Comparison of ENCODE assay signal across 8 mouse cellular contexts in genomic region chr11:43682415-43683217, GRCm38 (mm10). TPM values are rescaled to one million over a fixed set of nuclear protein-coding genes. Genes with fewer than 3 reads are reported as not detected.
A peak's percentile ranks its signal among the peaks of the same experiment; 100 is the strongest.
DNase-seq lines count a peak whose midpoint lies in the region; ATAC-seq lines count a peak whose summit lies in the region.

No protein-coding gene starts in this region.

- ATAC-seq in frontal cortex, adult (ENCODE audit: low TSS enrichment) = peak; percentile 63
- peak; percentile 53 for ATAC-seq in hindbrain, embryonic 11.5 days (ENCODE audit: low FRiP score)

- no peaks in the 10 kb centered on the region for H3K9me3 ChIP-seq in hindbrain, embryonic 11.5 days (ENCODE audit: control insufficient read depth, low read length)

- peak overlapping the region; percentile 95 for H3K27ac ChIP-seq in hindbrain, embryonic 11.5 days (ENCODE audit: low read depth, low read length)

- H3K36me3 ChIP-seq in hindbrain, embryonic 11.5 days (ENCODE audit: control insufficient read depth, insufficient read depth, low read length) = no peaks in the 10 kb centered on the region

- peak; percentile 73 for DNase-seq in NIH3T3 (ENCODE audit: low read depth)
- peak; percentile 73 for DNase-seq in cerebellum, adult 8-10 months
- DNase-seq in hindbrain, embryonic 11.5 days (ENCODE audit: low spot score) = peak; percentile 64
- peak; percentile 58 to 60 for DNase-seq in layer of hippocampus, postnatal 25 days (ENCODE audit: extremely low spot score in 1 of 2, low spot score in 1 of 2)
- DNase-seq in lung, postnatal 14 days = peak; percentile 65
- peak; percentile 36 for DNase-seq in retina, postnatal 7 days (ENCODE audit: low read depth, low spot score)
- DNase-seq in urinary bladder, postnatal 10 days (ENCODE audit: low spot score) = peak; percentile 14

- 4% methylated on average over 28 of the region's 72 CpGs for WGBS in hindbrain, embryonic 11.5 days

- H3K4me2 ChIP-seq in hindbrain, embryonic 11.5 days (replicated peaks; ENCODE audit: low read depth, low read length) = peak overlapping the region; percentile 57

- H3K4me3 ChIP-seq in hindbrain, embryonic 11.5 days (ENCODE audit: low read depth, low read length) = peak overlapping the region; percentile 89

- H3K27me3 ChIP-seq in hindbrain, embryonic 11.5 days (ENCODE audit: control insufficient read depth, insufficient read depth, low read length) = no peaks in the 10 kb centered on the region

- peak overlapping the region; percentile 95 for H3K9ac ChIP-seq in hindbrain, embryonic 11.5 days (ENCODE audit: low read depth, low read length)

- peaks cover 3% of the 10 kb centered on the region; the same call in 1 of the 2 replicates for H3K4me1 ChIP-seq in hindbrain, embryonic 11.5 days (replicated peaks; ENCODE audit: control insufficient read depth, insufficient read depth, low read length)

RNA-seq across cellular contexts. Expression of gene Pwwp2a, which starts 0.8 kb away (rescaled TPM):
- polyA plus RNA-seq in hindbrain, embryonic 11.5 days (2014; fragmentation: Nextera tagmentation; extraction: Ambion mirVana) = 46.2 and 47.3 TPM in 2 replicates
- 10 to 100 TPM; 66.8 to 72.4 TPM for total RNA-seq in layer of hippocampus, postnatal 25 days (2021)

Comparison
In these comparisons a context has a peak if more than half of its experiments do, and no peak if none do; other contexts are left out.
1. Peak in every context shown above with its lines: DNase-seq, ATAC-seq, H3K4me3 ChIP-seq and H3K27ac ChIP-seq.
2. DNase-seq: peak in every context shown above with its lines; median percentile 73 in NIH3T3; 73 in cerebellum, adult 8-10 months; 65 in lung, postnatal 14 days; 64 in hindbrain, embryonic 11.5 days; 59 in layer of hippocampus, postnatal 25 days; 36 in retina, postnatal 7 days; 14 in urinary bladder, postnatal 10 days.